Mouse (Mus musculus): ENCODE data around the gene Inha. TPM values are rescaled to one million over a fixed set of nuclear protein-coding genes. Genes with fewer than 3 reads are reported as not detected.
A peak's percentile ranks its signal among the peaks of the same experiment; 100 is the strongest.

The Inha gene
- total and polyA plus RNA-seq, 3 experiments: not detected

DNA sequence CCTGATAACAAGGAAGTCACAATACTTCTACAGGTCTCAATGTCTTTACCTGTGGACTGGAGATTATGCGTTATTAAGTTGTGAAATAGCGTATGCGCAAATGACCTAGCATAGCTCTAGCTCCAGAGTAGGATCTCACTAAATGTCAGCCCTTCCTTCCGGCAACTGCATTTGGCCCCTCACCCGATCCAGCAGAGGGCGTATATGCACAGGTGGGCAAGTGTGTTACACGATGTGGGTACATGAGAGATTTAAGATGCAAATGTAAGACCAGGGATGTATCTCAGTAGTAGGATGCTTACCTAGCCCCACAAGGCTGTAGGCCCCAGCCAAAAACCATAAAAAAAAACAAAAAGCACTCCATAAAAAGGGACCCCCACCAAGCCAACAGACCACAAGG is 7.4 kb upstream of the Inha start:
- Histone ChIP-seq H3K36me3 (ENCODE audit: control insufficient read depth in 1 of 2, insufficient read depth in 2 of 2, low read length in 2 of 2) (no peaks in the 10 kb centered on the region), H3K27me3 (ENCODE audit: control insufficient read depth in 1 of 2, insufficient read depth in 2 of 2, low read length in 2 of 2) (no peaks in the 10 kb centered on the region), H3K4me3 (ENCODE audit: control insufficient read depth in 1 of 2, insufficient read depth in 1 of 2, low read depth in 2 of 2, low read length in 2 of 2) (no peak overlapping the region), H3K27ac (ENCODE audit: control insufficient read depth, low read depth, low read length) (no peak overlapping the region), H3K4me1 (ENCODE audit: control insufficient read depth in 1 of 2, insufficient read depth in 2 of 2, low read length in 2 of 2) (no peaks in the 10 kb centered on the region), H3K79me2 (ENCODE audit: control insufficient read depth, insufficient read depth, low read length, poor library complexity) (no peaks in the 10 kb centered on the region), H3K9ac (ENCODE audit: control insufficient read depth, low read depth, low read length, poor library complexity, severe bottlenecking) (no peak overlapping the region), H3K9me3 (replicated peaks; ENCODE audit: insufficient read depth, low read length) (no peaks in the 10 kb centered on the region)
- TF ChIP-seq POLR2AphosphoS5 (IDR thresholded peaks at IDR 0.05; ENCODE audit: borderline replicate concordance, low read depth, low read length) (no peak), CTCF (IDR thresholded peaks at IDR 0.05 in 2 of 3, conservative IDR thresholded peaks at IDR 0.05 in 1 of 3; ENCODE audit: control insufficient read depth in 1 of 3, insufficient read depth in 1 of 3, low read depth in 2 of 3, low read length in 3 of 3, poor library complexity in 1 of 3, severe bottlenecking in 1 of 3) (peak in 1 of 3 experiments; percentile 17; a peak in 1 of 6 replicates), ZKSCAN1 (IDR thresholded peaks at IDR 0.05; ENCODE audit: low read depth, low read length) (no peak), POLR2A (IDR thresholded peaks at IDR 0.05; ENCODE audit: control insufficient read depth in 1 of 2, insufficient read depth in 1 of 2, low read depth in 1 of 2, low read length in 2 of 2, poor library complexity in 1 of 2) (no peak), NELFE (IDR thresholded peaks at IDR 0.05; ENCODE audit: low read depth, low read length) (no peak), CHD2 (IDR thresholded peaks at IDR 0.05; ENCODE audit: low read length) (no peak)
- DNase-seq (ENCODE audit: low read depth, low spot score): no peak

DNA sequence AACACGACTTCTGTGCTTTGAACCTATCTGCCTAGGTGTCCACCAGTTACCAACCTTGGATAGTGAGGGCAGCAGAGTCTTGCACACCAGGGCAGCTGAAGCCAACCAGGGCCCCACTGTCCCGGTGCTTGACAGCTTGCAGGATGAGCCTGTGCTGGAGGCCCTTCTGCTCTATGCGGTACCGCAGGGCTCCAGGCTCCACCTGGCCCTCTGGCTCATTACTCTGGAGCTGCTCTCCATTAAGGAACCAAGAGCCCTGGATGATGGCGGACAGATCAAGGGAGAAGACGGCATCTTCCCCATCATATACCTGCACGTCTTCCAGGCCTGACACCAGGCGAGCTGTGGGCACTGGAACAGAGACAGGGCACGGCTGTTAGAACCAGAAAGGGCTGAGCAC is 5.0 kb upstream of the Inha start:
- H3K27me3 ChIP-seq (ENCODE audit: control insufficient read depth in 1 of 2, insufficient read depth in 2 of 2, low read length in 2 of 2): no peaks in the 10 kb centered on the region
- no peak overlapping the region for H3K27ac ChIP-seq (ENCODE audit: control insufficient read depth, low read depth, low read length)
- no peak overlapping the region for H3K9ac ChIP-seq (ENCODE audit: control insufficient read depth, low read depth, low read length, poor library complexity, severe bottlenecking)
- no peaks in the 10 kb centered on the region for H3K36me3 ChIP-seq (ENCODE audit: control insufficient read depth in 1 of 2, insufficient read depth in 2 of 2, low read length in 2 of 2)
- H3K79me2 ChIP-seq (ENCODE audit: control insufficient read depth, insufficient read depth, low read length, poor library complexity): no peaks in the 10 kb centered on the region
- no peak for TF ChIP-seq ZNF384 (IDR thresholded peaks at IDR 0.05; ENCODE audit: low read depth, low read length)
- TF ChIP-seq RCOR1 (IDR thresholded peaks at IDR 0.05; ENCODE audit: low read depth, low read length): no peak
- no peak for TF ChIP-seq SMC3 (IDR thresholded peaks at IDR 0.05; ENCODE audit: low read depth, low read length)
- TF ChIP-seq HCFC1 (IDR thresholded peaks at IDR 0.05; ENCODE audit: low read depth, low read length): no peak
- TF ChIP-seq JUND (IDR thresholded peaks at IDR 0.05; ENCODE audit: low read depth, low read length): no peak
- no peak for TF ChIP-seq USF2 (IDR thresholded peaks at IDR 0.05; ENCODE audit: borderline replicate concordance in 1 of 2, insufficient read depth in 1 of 2, low read depth in 1 of 2, low read length in 2 of 2)
- TF ChIP-seq MYB (IDR thresholded peaks at IDR 0.05; ENCODE audit: low read depth, low read length): no peak
- TF ChIP-seq RAD21 (IDR thresholded peaks at IDR 0.05; ENCODE audit: low read depth, low read length): no peak
- TF ChIP-seq E2F4 (IDR thresholded peaks at IDR 0.05; ENCODE audit: borderline replicate concordance, low read depth, low read length): no peak
- TF ChIP-seq ZMIZ1 (IDR thresholded peaks at IDR 0.05; ENCODE audit: low read depth, low read length): no peak
- DNase-seq (ENCODE audit: low read depth, low spot score): no peak
- H3K4me3 ChIP-seq (ENCODE audit: control insufficient read depth in 1 of 2, insufficient read depth in 1 of 2, low read depth in 2 of 2, low read length in 2 of 2): no peak overlapping the region
- no peaks in the 10 kb centered on the region for H3K4me1 ChIP-seq (ENCODE audit: control insufficient read depth in 1 of 2, insufficient read depth in 2 of 2, low read length in 2 of 2)
- no peaks in the 10 kb centered on the region for H3K9me3 ChIP-seq (replicated peaks; ENCODE audit: insufficient read depth, low read length)
